Mouse (Mus musculus): ENCODE results near the gene Camk1d.
A peak's percentile ranks its signal among the peaks of the same experiment; 100 is the strongest.
"Not testable (repeated sequence)": the region's sequence is repeated elsewhere in the genome, so short reads cannot be mapped to it uniquely, and the experiment has no call there.

The Camk1d gene

GRCm38 (mm10) chr2:5613651-5614307, 100.5 kb downstream of the Camk1d start:
- DNase-seq (ENCODE audit: low spot score in 2 of 2), result no peak

- DNase-seq (ENCODE audit: low spot score in 2 of 2), result no peak
These were observed 102.7 kb downstream of the Camk1d start for GRCm38 (mm10) chr2:5611601-5612000.

GRCm38 (mm10) chr2:5610521-5610920, 103.8 kb downstream of the Camk1d start:
- no peak for DNase-seq (ENCODE audit: low spot score in 2 of 2)

GRCm38 (mm10) chr2:5607920-5608841, 106.1 kb downstream of the Camk1d start:
- peak in 1 of 2 experiments; percentile 44 for DNase-seq (ENCODE audit: low spot score in 2 of 2)

- DNase-seq (ENCODE audit: low spot score in 2 of 2), result no peak
These were observed 108.5 kb downstream of the Camk1d start for GRCm38 (mm10) chr2:5605849-5606248.

- DNase-seq (ENCODE audit: low spot score in 2 of 2), result no peak
These were observed 112.3 kb downstream of the Camk1d start for GRCm38 (mm10) chr2:5602044-5602443.

GRCm38 (mm10) chr2:5601243-5601642, 113.1 kb downstream of the Camk1d start:
- DNase-seq (ENCODE audit: low spot score in 2 of 2), result not testable (repeated sequence)

- no peak for DNase-seq (ENCODE audit: low spot score in 2 of 2)
These were observed 113.9 kb downstream of the Camk1d start for GRCm38 (mm10) chr2:5600183-5600962.

- DNase-seq (ENCODE audit: low spot score in 2 of 2), result no peak
These were observed 114.6 kb downstream of the Camk1d start for GRCm38 (mm10) chr2:5599713-5600112.

- no peak for DNase-seq (ENCODE audit: low spot score in 2 of 2)
These were observed 115.8 kb downstream of the Camk1d start for GRCm38 (mm10) chr2:5598533-5598932.

- peak in 1 of 2 experiments; percentile 43 for DNase-seq (ENCODE audit: low spot score in 2 of 2)
These were observed 117.4 kb downstream of the Camk1d start for GRCm38 (mm10) chr2:5596882-5597281.

- DNase-seq (ENCODE audit: low spot score in 2 of 2), result peak in 1 of 2 experiments; percentile 43
These were observed 118.7 kb downstream of the Camk1d start for GRCm38 (mm10) chr2:5595356-5596191.

GRCm38 (mm10) chr2:5592461-5593136, 121.7 kb downstream of the Camk1d start:
- no peak for DNase-seq (ENCODE audit: low spot score in 2 of 2)

GRCm38 (mm10) chr2:5590074-5590473, 124.2 kb downstream of the Camk1d start:
- no peak for DNase-seq (ENCODE audit: low spot score in 2 of 2)

- peak in 1 of 2 experiments; percentile 57 for DNase-seq (ENCODE audit: low spot score in 2 of 2)
These were observed 125.2 kb downstream of the Camk1d start for GRCm38 (mm10) chr2:5589163-5589562.

GRCm38 (mm10) chr2:5588329-5588982, 125.9 kb downstream of the Camk1d start:
- no peak for DNase-seq (ENCODE audit: low spot score in 2 of 2)

GRCm38 (mm10) chr2:5584318-5585027, 129.8 kb downstream of the Camk1d start:
- DNase-seq (ENCODE audit: low spot score in 2 of 2), result no peak

- no peak for DNase-seq (ENCODE audit: low spot score in 2 of 2)
These were observed 134.9 kb downstream of the Camk1d start for GRCm38 (mm10) chr2:5579391-5579790.

GRCm38 (mm10) chr2:5577399-5578129, 136.8 kb downstream of the Camk1d start:
- no peak for DNase-seq (ENCODE audit: low spot score in 2 of 2)
